Mouse (Mus musculus): ENCODE results near the gene Dlg2.

The Dlg2 gene

DNA sequence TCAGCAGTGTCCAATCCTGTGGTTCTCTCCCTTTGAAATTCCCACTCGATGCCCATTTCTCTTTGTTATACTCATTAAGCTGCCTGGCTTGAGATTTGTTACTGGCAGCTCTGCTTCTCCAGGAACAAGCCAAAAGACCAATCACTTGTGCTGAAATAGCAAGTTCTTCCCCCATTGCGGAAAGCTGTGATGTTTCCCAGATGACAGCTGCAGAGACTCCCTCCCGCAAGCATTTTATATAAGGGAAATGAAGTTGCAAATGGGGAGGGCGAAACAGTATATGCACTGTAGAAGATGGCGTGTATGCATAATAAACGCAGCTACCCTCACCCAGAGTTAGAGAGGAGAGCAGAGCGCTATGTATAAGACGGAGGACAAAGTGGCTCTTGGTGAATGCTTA lies 1417.5 kb downstream of the Dlg2 start:
- ChIA-PET CTCF (interaction anchor here in 1 of 4 experiments (0.7 kb wide), 1 partner anchor 26 kb away, joined by 3 read pairs; no protein-coding TSS in a partner anchor), POLR2A (interaction anchor here in 1 of 4 experiments (0.5 kb wide), 1 partner anchor 207 kb away, joined by 5 read pairs; no protein-coding TSS in a partner anchor)

DNA sequence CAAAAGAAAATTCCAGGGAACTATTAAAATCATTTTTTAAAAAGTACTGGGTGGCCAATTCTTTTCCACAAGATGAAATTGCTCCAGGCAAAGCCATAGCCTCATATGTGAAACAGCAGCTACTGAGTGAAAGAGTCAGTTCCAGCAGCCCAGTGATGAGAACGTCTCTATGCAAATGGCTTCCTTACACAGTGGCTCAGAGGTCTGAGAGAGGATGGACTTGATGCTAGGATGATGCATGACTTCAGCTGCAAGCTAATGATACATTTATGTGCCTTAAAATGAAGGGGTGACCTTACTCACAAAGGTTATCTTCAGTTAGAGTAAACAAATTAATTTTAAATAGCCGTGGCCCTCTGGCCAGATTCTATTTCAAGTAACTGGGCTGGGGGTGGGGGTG lies 1420.5 kb downstream of the Dlg2 start:
- CTCF ChIA-PET: no interaction called here
- POLR2A ChIA-PET: no interaction called here

GRCm38 (mm10) chr7:91897509-91897908 lies 1421.0 kb downstream of the Dlg2 start:
- POLR2A ChIA-PET: no interaction called here
- CTCF ChIA-PET: no interaction called here

- CTCF ChIA-PET: no interaction called here
- POLR2A ChIA-PET: interaction anchor here in 1 of 4 experiments (0.6 kb wide), 1 partner anchor 8 kb away, joined by 3 read pairs; no protein-coding TSS in a partner anchor
Observed at GRCm38 (mm10) chr7:91902503-91902902, 1426.0 kb downstream of the Dlg2 start.

DNA sequence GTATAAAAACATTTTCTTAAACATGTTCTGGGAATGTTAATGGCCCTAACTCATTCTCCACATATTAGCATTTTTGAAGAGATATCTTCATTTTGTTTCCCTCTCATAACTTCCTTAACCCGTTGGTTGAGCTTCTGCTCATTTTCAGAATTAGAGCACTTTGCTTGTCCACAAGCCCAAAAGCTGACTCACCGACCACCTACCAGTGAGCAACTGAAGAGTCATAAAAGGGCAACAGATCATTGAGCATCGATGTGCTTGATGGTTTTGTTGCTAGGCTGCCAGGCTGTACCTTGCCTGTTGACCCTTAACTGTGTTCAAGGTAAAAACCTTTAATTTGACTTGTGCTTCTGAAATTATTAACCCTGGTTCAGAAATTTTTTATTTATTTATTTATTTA lies 1440.3 kb downstream of the Dlg2 start:
- ChIA-PET POLR2A (interaction anchor here in 1 of 4 experiments (1.2 kb wide), 1 partner anchor 18 kb away, joined by 3 read pairs; no protein-coding TSS in a partner anchor), CTCF (no interaction called here)

DNA sequence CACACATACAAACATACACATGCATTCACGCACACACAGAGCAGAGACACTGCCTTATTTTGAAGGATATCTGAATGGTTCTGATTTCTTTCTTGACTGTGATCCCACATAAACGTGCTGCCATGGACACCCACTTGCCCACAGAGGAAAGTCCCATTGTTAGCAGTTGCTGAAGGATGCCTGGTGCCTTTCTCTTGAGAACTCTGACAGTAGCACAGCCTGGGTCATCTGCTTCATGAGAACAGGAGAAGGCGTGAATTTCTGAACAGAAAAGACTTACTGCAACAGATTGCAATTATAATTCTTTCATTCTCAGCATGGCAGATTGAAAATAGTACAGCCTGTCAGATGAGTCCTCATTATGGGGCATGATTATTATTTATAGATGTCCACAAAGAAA lies 1442.6 kb downstream of the Dlg2 start:
- ChIA-PET POLR2A (no interaction called here), CTCF (interaction anchor here in 1 of 4 experiments (0.6 kb wide), 1 partner anchor 168 kb away, joined by 5 read pairs; no protein-coding TSS in a partner anchor)

DNA sequence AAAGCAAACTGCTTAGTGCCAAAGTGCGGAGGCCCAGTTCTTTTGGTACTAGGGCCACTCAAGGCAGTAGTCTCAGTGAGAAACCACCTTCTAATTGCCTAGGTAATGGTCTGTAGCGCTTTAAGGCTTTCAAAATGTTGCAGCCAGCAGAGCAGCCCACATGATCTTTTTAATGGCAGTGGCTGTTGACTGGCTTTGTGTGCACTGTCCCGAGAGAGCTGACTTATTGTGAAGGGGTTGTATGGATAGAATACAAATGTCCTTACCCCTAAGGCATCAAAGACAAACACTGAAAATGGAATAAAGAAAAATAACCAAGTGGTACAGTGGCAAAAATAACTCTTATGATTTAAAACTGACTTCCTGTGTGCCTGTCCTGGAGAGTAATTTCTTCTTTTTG lies 1443.3 kb downstream of the Dlg2 start:
- ChIA-PET POLR2A (no interaction called here), CTCF (no interaction called here)

- ChIA-PET POLR2A (interaction anchor here in 1 of 4 experiments (0.8 kb wide), 1 partner anchor 19 kb away, joined by 3 read pairs; no protein-coding TSS in a partner anchor), CTCF (no interaction called here)
Observed at GRCm38 (mm10) chr7:91934881-91935597, 1458.6 kb downstream of the Dlg2 start.

DNA sequence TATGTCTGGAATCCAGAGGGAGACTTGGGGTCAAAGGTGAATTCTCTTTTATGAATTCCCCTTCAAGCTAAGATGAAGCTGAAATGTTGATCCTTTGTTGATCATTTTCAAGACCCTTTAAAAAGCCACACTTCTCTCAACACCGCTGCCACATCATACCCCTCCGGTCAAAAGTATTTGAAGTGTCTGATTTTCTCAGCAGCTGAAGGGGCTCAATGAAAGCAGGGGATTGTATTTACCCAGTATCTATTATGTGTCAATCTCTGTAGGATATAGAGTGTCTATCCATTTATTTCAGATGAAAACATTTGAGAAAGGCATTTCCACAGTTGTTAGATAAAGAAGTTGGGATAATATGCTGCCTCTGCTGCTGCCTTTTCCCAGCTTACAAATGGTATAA lies 1459.7 kb downstream of the Dlg2 start:
- CTCF ChIA-PET: no interaction called here
- POLR2A ChIA-PET: no interaction called here

- ChIA-PET POLR2A (no interaction called here), CTCF (no interaction called here)
Observed at GRCm38 (mm10) chr7:91943224-91943623, 1466.8 kb downstream of the Dlg2 start.

GRCm38 (mm10) chr7:91955584-91955983 lies 1479.1 kb downstream of the Dlg2 start:
- POLR2A ChIA-PET: no interaction called here
- CTCF ChIA-PET: interaction anchor here in 1 of 4 experiments (0.7 kb wide), 1 partner anchor 766 kb away, joined by 3 read pairs; no protein-coding TSS in a partner anchor

- ChIA-PET CTCF (no interaction called here), POLR2A (no interaction called here)
Observed at GRCm38 (mm10) chr7:91962956-91963355, 1486.5 kb downstream of the Dlg2 start.

DNA sequence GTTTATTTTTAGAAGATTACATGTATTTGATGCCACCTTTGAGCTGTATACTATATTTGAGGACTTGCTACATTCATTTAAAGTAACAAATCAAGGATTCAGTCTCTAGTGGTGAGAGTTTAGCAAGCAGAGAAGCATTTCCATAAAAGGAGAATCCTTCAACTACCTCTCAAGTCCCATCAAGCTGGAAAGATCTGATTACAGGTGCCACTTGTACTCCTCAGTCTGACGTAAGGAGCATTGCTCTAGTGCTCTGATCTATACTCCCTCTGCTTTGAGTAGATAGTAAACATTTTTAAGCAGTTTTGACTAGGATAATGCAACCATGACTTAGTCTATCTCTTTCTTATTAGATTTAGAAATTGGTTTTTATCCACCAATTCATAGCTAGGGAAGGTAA lies 1496.5 kb downstream of the Dlg2 start:
- ChIA-PET CTCF (no interaction called here), POLR2A (no interaction called here)

DNA sequence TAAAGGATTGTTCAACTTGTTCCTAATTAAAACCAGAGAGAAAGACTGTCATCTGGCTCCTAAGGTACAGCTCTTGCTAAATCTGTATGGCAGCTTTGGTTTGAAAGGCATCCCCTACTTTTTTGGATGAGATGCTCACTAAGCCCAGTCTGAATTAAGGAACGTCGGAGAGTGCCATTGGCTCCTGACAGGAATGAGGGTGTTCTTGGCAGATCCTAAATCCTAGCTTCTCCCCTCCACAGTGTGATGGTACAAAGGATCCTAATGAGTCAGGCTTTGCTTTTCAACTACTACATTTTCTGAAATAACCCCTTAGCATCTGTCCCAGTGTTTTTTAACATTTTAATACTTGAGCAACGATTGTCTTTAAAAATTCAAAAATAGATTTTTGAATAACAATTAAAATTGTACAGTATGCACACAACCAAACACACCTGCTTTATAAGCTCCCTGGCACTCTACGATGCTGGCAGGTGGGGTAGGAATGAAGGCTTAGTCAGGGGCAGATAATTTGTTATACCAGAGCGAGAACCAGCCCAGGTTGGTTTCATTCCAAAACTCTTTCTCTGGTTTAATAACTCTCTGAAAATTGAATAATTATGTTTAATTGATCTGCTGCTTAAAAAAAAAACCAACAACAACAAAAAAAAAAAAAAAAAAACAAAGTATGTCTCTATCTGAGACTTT lies 1527.4 kb downstream of the Dlg2 start:
- POLR2A ChIA-PET: no interaction called here
- CTCF ChIA-PET: interaction anchor here in 1 of 4 experiments (0.5 kb wide), 1 partner anchor 361 kb away, joined by 11 read pairs; no protein-coding TSS in a partner anchor

GRCm38 (mm10) chr7:92005681-92006425 lies 1529.4 kb downstream of the Dlg2 start:
- CTCF ChIA-PET: no interaction called here

DNA sequence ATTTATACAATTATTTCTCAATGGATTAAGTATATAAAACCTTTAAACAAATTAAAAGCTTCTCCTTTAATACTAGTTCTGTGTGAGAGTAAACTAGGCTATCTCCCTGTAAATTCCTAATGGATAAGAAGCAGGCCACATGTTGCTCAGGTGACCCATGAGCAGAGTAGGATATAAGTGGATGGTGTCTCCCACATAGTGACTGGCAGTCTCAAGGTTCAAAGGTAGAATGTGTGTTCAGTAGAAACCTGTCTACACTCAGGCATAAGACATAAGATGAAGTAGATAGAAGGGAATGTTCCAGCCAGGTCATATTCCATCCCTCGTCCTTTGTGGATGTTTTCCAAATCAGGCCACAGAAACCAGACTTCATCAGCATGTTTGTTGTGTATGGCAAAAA lies 1532.2 kb downstream of the Dlg2 start:
- POLR2A ChIA-PET: no interaction called here
- CTCF ChIA-PET: no interaction called here

More at GRCm38 (mm10) chr7:92005681-92006425, 1529.4 kb downstream of the Dlg2 start:
- POLR2A ChIA-PET: no interaction called here

- CTCF ChIA-PET: no interaction called here
- POLR2A ChIA-PET: no interaction called here
Observed at GRCm38 (mm10) chr7:92024928-92025327, 1548.5 kb downstream of the Dlg2 start.

GRCm38 (mm10) chr7:92025465-92026056 lies 1549.1 kb downstream of the Dlg2 start:
- POLR2A ChIA-PET: no interaction called here
- CTCF ChIA-PET: no interaction called here

- CTCF ChIA-PET: interaction anchor here in 3 of 4 experiments (0.6 to 1.3 kb wide), 5 partner anchors 374 to 1043 kb away, joined by 3 to 5 read pairs (median 5); no protein-coding TSS in a partner anchor
- POLR2A ChIA-PET: interaction anchor here in 1 of 4 experiments (0.5 kb wide), 1 partner anchor 701 kb away, joined by 5 read pairs; no protein-coding TSS in a partner anchor
Observed at GRCm38 (mm10) chr7:92027049-92027448, 1550.6 kb downstream of the Dlg2 start.

DNA sequence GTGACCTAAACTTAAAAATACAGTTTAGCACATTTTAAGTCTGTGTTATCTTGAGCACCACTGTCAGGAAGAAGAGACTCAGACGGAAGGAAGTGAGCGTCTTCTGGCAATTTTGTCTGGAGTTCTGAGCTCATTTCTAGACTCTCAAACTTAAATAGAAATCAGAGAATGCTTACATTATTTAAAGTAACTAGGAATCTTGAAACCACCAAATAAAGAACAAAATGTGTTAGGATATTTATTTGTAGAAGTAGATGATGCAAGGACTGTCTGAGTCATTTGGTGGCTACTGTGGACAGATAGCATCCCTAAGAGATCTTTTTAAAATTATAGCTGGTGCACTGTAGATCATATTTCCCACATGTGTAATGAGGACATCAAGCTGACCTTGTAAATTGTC lies 1557.8 kb downstream of the Dlg2 start:
- ChIA-PET CTCF (interaction anchor here in 1 of 4 experiments (0.6 kb wide), 1 partner anchor 290 kb away, joined by 3 read pairs; no protein-coding TSS in a partner anchor), POLR2A (no interaction called here)

Data from embryonic stem cell, embryonic (primary cell).